Mouse (Mus musculus): ENCODE results near the gene Riiad1.
A peak's percentile ranks its signal among the peaks of the same experiment; 100 is the strongest.

DNA sequence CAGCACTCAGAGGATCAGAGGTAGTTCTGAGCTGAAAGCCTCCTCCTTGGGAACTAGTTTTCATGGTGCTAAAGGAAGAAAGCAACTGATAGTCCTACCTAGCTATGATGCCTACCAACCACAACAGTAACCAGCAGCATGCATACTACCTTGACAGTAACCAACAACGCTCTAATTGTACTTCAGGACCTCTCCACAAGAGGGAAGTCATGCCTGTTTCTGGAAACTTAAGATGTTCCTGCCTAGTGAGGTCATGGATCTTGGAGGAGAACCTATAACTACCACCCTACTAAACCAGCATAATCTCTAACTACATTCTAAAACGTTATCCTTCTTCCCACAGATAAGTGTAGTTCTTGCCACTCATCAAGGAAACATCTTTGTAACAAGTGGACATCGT lies 39.0 kb downstream of the Riiad1 start:
- TF ChIP-seq CTCF (IDR thresholded peaks at IDR 0.05; ENCODE audit: low read depth) = peak; percentile 49
- no peak for TF ChIP-seq EP300 (IDR thresholded peaks at IDR 0.05; ENCODE audit: low read depth)

Data from heart, postnatal 0 days (tissue).